Mouse (Mus musculus) forebrain, embryonic 14.5 days (tissue): ENCODE results near the gene Tinagl1. TPM values are rescaled to one million over a fixed set of nuclear protein-coding genes. Genes with fewer than 3 reads are reported as not detected.

Source experiments
- ATAC-seq: fragments of 200-750 bp; cut with Nextera tagmentation; 2 replicates; pipeline ENCODE4 v1.8.0; 2017; ENCODE audit warnings: mild to moderate bottlenecking, moderate library complexity
- DNase-seq: peaks from one replicate; pipeline ENCODE4 v3.0.0-alpha.2; 2015; ENCODE audit warnings: low spot score
- H3K27ac ChIP-seq: fragments of 300-500 bp; sonication (generic); 2 replicates; pipeline ENCODE4 v1.5.1; 2014; ENCODE audit warnings: low read depth, mild to moderate bottlenecking, control low read depth, low read length, moderate library complexity
- H3K27me3 ChIP-seq: fragments of 300-500 bp; sonication (generic); replicated peaks from 2 replicates; pipeline ENCODE4 v1.6.1; 2014; ENCODE audit warnings: low read length, control low read depth, mixed read lengths; ENCODE audit not compliant: control insufficient read depth, insufficient read depth
- H3K36me3 ChIP-seq: fragments of 300-500 bp; sonication (generic); 2 replicates; pipeline ENCODE4 v1.6.1; 2014; ENCODE audit warnings: low read length, control low read depth; ENCODE audit not compliant: control insufficient read depth, insufficient read depth
- H3K4me1 ChIP-seq: fragments of 300-500 bp; sonication (generic); 2 replicates; pipeline ENCODE4 v1.6.1; 2014; ENCODE audit warnings: antibody characterized with exemption, low read length, control low read depth; ENCODE audit not compliant: control insufficient read depth, insufficient read depth
- H3K4me2 ChIP-seq: fragments of 300-500 bp; sonication (generic); 2 replicates; pipeline ENCODE4 v1.6.1; 2014; ENCODE audit warnings: mild to moderate bottlenecking, control low read depth, low read length
- H3K4me3 ChIP-seq: fragments of 300-500 bp; sonication (generic); 2 replicates; pipeline ENCODE4 v1.5.1; 2014; ENCODE audit warnings: low read depth, low read length, control low read depth
- H3K9ac ChIP-seq: fragments of 300-500 bp; sonication (generic); 2 replicates; pipeline ENCODE4 v1.6.1; 2014; ENCODE audit warnings: mild to moderate bottlenecking, low read length, control low read depth, moderate library complexity
- H3K9me3 ChIP-seq: fragments of 300-500 bp; sonication (generic); replicated peaks from 2 replicates; pipeline ENCODE4 v1.6.1; 2016; ENCODE audit warnings: low read length, control low read depth, mixed read lengths; ENCODE audit not compliant: control insufficient read depth
- WGBS: fragments of 180-500 bp; shearing (Covaris S2); extraction: QIAGEN DNeasy Blood & Tissue Kit; methylation state at CpG from one replicate; pipeline ENCODE4 v1.1.7; 2014; 5-methylcytosine and 5-hydroxymethylcytosine counted together
- polyA plus RNA-seq: library from polyadenylated mRNA; unstranded; fragments of >200 nt; fragmentation: Nextera tagmentation; extraction: Ambion mirVana; gene quantifications from 2 replicates; pipeline ENCODE4 v1.2.1, GENCODE M21; 2014

Tinagl1 gene
- polyA plus RNA-seq, 1 experiment from 2014 or later = 2.7 TPM

DNA sequence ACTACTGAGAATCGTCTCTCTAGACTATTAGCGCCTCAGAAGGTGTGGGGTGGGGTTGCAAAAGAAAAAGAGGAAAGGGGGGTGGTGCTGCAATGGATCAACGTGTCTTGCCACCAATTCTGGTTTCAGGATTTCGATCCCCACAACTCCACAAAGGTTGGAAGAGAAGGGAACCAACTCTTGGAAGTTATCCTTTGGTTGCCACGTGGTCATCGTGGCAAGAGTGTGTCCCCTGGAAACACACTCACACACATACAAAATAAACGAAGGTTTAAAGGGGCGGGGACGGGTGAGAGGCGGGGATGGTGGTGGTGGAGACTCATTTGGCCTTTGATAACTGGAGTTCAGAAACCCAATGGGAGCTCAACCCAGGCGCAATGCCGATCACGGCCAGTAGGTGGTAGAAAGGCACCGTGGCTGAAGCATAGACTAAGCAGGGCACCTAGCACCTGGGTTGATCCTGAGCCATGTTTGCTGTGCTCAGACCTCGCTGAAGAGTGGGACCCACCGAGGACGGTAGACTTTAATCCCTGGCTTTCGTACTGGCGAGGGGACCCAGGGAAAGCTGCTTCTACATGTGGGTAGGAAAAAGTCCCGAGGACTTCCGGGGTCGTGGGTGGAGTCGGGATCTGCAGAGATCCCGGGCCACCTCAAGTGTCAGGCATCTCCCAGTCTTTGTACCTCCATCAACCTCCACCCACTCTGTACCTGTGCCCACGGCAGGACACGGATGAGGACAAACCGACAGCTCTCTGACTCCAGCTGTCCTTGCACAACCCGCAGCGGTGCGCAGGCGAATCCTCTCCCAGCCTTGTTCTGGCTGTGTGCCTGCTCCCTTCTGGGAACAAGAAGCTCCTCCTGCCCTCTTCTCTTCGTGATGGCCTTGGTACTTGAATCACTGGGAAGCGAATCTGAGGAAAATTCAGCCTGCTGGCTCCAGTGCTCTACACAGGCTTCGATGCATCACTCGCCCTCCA is 24.1 kb upstream of the Tinagl1 start:
- Histone ChIP-seq H3K4me3 (peak overlapping the region; percentile 28), H3K27me3 (no peaks in the 10 kb centered on the region), H3K4me1 (no peaks in the 10 kb centered on the region), H3K9me3 (no peaks in the 10 kb centered on the region), H3K9ac (peak overlapping the region; percentile 59), H3K36me3 (no peaks in the 10 kb centered on the region), H3K27ac (no peak overlapping the region), H3K4me2 (peak overlapping the region; percentile 66)
- DNase-seq = peak; percentile 89
- 16% methylated on average over 35 of the region's 35 CpGs for WGBS
- ATAC-seq = peak; percentile 80

DNA sequence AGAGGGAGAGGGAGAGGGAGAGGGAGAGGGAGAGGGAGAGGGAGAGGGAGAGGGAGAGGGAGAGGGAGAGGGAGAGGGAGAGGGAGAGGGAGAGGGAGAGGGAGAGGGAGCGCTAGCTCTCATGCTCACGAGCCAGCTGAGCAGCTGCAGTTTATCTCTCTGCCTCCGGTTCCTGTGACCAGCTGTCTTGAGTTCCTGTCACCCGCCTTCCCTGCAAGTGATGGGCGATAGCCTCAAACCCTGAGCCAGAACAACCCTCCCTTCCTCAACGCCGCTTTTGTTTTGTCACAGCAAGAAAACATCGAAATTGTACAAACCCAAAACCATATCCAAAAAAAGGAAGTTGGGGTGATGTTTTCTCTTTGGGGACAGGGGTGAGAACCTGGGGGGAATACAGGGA is 21.6 kb upstream of the Tinagl1 start:
- no peaks in the 10 kb centered on the region for H3K36me3 ChIP-seq
- H3K4me3 ChIP-seq = no peak overlapping the region
- H3K4me1 ChIP-seq = no peaks in the 10 kb centered on the region
- WGBS = 73% methylated on average over 8 of the region's 8 CpGs
- no peak for ATAC-seq
- H3K4me2 ChIP-seq = no peak overlapping the region
- DNase-seq = no peak
- H3K27me3 ChIP-seq = no peaks in the 10 kb centered on the region
- no peak overlapping the region for H3K9ac ChIP-seq
- H3K27ac ChIP-seq = no peak overlapping the region
- no peaks in the 10 kb centered on the region for H3K9me3 ChIP-seq

DNA sequence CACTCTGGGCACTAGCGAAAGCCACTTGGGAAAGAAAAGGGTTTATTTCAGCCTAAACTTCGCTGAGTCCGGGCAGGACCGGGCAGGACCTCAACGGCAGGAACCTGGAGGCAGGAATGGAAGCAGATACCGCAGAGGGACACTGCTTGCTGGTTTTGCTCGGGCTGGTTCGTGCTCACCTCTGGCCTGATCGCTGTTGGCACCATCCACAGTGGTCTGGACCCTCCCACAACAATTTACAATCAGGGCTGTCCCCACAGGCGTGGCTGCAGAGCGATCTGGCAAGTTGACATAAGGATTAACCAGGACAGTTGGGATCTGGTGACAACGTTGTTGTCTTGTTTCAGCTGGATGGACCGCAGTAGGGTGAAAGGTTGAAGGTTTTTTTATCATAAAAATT is 21.0 kb upstream of the Tinagl1 start:
- Histone ChIP-seq H3K27ac (no peak overlapping the region), H3K4me3 (no peak overlapping the region), H3K4me1 (no peaks in the 10 kb centered on the region), H3K4me2 (no peak overlapping the region), H3K9ac (no peak overlapping the region), H3K9me3 (no peaks in the 10 kb centered on the region), H3K36me3 (no peaks in the 10 kb centered on the region), H3K27me3 (no peaks in the 10 kb centered on the region)
- DNase-seq = no peak
- ATAC-seq = no peak
- 77% methylated on average over 13 of the region's 13 CpGs for WGBS

DNA sequence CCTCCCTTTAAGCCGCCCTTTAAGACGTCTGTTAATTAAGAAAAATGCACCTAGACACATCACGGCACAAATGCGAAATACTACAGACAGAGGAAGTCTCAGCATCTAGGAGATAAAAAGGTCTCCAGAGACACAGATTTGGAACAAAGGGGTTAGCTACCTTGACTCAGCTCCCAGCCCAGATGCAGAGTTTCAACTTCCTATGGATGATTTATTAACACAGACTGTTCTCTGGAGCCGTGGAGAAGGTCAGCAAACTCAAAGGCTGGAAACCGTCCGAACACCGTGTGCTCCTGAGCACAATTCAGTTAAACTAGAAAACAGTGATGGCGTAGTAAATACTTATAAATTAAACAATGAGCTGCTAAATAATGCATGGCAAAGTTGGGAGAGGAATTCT is 17.3 kb upstream of the Tinagl1 start:
- Histone ChIP-seq H3K9me3 (no peaks in the 10 kb centered on the region), H3K27me3 (no peaks in the 10 kb centered on the region), H3K27ac (no peak overlapping the region), H3K36me3 (no peaks in the 10 kb centered on the region), H3K4me2 (no peak overlapping the region), H3K4me3 (no peak overlapping the region), H3K4me1 (no peaks in the 10 kb centered on the region), H3K9ac (no peak overlapping the region)
- ATAC-seq (no peak), DNase-seq (no peak)
- 54% methylated on average over 9 of the region's 9 CpGs for WGBS

DNA sequence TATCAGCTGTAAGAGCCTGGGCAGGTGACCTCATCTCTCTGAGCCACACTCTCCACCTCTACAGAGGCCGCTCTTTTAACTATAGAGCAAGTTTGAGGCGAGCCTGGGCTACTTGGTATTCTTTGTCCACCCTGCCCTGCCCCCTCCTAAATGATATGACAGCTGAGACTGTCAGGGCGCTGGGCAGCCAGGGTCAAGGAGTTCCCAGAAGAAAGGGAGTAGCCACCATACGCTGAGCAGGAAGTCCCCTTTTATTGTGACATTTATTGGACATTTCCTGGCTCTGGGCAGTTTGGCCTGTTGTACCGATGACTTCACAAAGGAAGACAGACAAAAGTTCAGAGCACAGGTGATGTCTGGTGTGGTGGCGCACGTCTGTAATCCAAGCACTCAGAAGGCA is 14.7 kb upstream of the Tinagl1 start:
- no peaks in the 10 kb centered on the region for H3K9me3 ChIP-seq
- no peak overlapping the region for H3K4me2 ChIP-seq
- no peak for ATAC-seq
- no peaks in the 10 kb centered on the region for H3K36me3 ChIP-seq
- WGBS = 63% methylated on average over 7 of the region's 7 CpGs
- no peak overlapping the region for H3K9ac ChIP-seq
- no peaks in the 10 kb centered on the region for H3K27me3 ChIP-seq
- H3K4me3 ChIP-seq = no peak overlapping the region
- no peak overlapping the region for H3K27ac ChIP-seq
- DNase-seq = no peak
- H3K4me1 ChIP-seq = no peaks in the 10 kb centered on the region

DNA sequence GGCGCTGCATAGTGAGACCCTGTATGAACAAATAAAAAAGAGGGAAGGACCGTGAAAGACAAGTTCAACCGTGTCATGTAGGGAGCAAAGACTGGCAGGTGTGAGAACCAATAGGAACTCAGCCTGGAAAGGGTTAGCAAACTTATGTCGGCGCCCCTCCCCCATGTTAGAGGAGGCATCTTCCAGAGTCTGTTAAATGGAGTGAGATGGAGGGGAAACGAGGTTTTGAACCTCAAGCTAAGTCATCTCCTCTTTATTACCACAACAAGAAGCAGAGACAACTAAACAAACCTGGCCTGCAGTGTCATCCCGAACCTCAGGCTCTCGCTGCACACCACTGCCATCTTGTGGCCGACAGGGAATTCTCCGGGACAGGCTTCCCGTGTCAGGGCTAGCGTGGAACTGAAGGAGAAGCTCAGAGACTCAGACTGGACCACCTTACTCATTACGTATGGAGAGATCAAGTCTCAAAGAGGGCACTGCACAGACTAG is 13.9 kb upstream of the Tinagl1 start:
- no peak overlapping the region for H3K4me3 ChIP-seq
- no peak overlapping the region for H3K9ac ChIP-seq
- WGBS = 3% methylated on average over 13 of the region's 13 CpGs
- H3K9me3 ChIP-seq = no peaks in the 10 kb centered on the region
- H3K4me2 ChIP-seq = 0 out of 2 replicates have a peak overlapping the region, but pooled peaks have one; percentile 10
- H3K36me3 ChIP-seq = no peaks in the 10 kb centered on the region
- DNase-seq (peak; percentile 89), ATAC-seq (peak; percentile 67; the same call in 1 of the 2 replicates)
- no peak overlapping the region for H3K27ac ChIP-seq
- no peaks in the 10 kb centered on the region for H3K27me3 ChIP-seq
- H3K4me1 ChIP-seq = no peaks in the 10 kb centered on the region

DNA sequence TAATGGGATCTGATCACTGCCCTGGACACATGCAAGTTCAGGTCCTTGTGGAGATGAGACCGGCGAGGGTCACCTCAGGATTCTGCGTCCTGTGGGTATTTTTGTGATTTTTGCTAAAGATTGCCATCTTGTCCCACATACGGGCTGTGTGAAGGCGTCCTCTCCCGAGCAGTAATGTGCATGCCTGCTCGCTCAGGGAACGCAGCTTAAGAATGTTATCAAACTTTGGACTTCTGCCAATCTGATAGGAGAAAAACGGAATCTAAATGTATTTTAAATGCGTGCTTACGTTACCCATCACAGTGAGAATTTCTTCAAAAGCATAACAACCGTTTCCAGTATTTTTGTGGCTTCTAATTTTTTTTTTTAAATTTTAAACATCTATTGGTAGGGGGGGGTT is 12.0 kb upstream of the Tinagl1 start:
- Histone ChIP-seq H3K4me2 (no peak overlapping the region), H3K4me3 (no peak overlapping the region), H3K27me3 (no peaks in the 10 kb centered on the region), H3K27ac (no peak overlapping the region), H3K9ac (no peak overlapping the region), H3K36me3 (no peaks in the 10 kb centered on the region), H3K4me1 (no peaks in the 10 kb centered on the region), H3K9me3 (no peaks in the 10 kb centered on the region)
- DNase-seq (peak; percentile 57), ATAC-seq (no peak)
- 72% methylated on average over 12 of the region's 12 CpGs for WGBS

DNA sequence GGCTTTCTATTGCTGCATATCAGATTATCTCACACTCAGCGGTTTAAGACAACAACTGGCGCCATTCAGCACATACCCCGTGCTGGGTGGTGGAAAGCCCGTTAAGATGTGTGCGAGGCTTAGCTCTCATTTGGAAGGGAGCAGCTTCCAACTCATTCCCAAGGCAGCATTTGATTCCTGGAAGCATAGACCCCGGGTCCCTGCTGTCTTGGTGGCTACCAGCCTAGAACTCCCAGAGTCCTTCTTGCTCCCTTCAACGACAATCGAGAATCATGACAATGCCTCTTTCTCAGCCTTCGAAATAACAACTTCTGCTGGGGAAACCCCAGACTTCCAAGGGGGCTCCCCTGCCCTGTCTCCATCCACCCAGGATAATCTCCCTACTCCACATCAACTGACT is 11.5 kb upstream of the Tinagl1 start:
- DNase-seq (no peak), ATAC-seq (no peak)
- H3K36me3 ChIP-seq = no peaks in the 10 kb centered on the region
- no peaks in the 10 kb centered on the region for H3K9me3 ChIP-seq
- no peak overlapping the region for H3K9ac ChIP-seq
- H3K4me3 ChIP-seq = no peak overlapping the region
- H3K4me2 ChIP-seq = no peak overlapping the region
- no peaks in the 10 kb centered on the region for H3K27me3 ChIP-seq
- no peaks in the 10 kb centered on the region for H3K4me1 ChIP-seq
- no peak overlapping the region for H3K27ac ChIP-seq
- WGBS = 58% methylated on average over 9 of the region's 9 CpGs

DNA sequence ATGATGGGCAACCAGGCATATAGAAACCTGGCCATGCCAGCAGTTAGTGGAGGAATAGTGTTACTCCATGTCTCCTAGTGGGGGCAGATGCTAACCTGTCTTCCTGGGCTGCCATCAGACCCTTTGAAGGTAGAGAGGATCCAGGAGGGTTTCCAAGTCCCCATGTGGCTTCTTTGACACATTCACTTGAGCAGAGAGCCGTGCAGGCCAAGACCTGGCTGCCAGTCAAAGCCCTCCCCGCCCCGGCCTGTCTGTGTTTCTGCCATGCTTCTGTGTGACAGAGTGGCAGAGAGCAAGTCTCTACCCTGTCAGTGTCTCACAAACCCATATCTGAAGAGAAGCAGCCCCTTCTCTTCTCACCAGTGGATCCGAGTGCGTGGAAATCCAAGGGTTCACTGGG is 9.0 kb upstream of the Tinagl1 start:
- H3K9ac ChIP-seq = no peak overlapping the region
- no peaks in the 10 kb centered on the region for H3K27me3 ChIP-seq
- ATAC-seq (no peak), DNase-seq (no peak)
- no peak overlapping the region for H3K4me3 ChIP-seq
- no peaks in the 10 kb centered on the region for H3K36me3 ChIP-seq
- H3K9me3 ChIP-seq = no peaks in the 10 kb centered on the region
- H3K4me1 ChIP-seq = no peaks in the 10 kb centered on the region
- 78% methylated on average over 5 of the region's 5 CpGs for WGBS
- H3K4me2 ChIP-seq = no peak overlapping the region
- no peak overlapping the region for H3K27ac ChIP-seq
